In the genomic region with DNA sequence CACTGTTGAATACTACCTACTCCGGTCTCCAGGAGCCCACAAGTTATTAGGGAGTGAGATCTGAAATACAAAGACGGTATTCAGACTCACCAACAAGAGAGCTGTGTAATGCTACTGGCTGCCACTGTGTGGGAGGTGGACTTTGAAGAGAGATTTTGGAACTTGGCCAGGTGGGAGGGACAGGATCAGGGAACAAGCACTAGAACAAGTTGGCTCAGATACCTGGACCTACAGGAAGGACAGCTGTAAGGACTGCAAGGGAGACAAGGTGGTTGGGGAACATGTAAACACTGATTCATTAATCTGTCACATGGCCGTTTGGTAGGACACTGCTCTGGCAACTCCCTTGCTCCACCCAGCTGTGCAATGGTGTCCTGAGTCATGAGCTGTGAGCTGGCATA, we compare ENCODE assay signal across 9 mouse cellular contexts. TPM values are rescaled to one million over a fixed set of nuclear protein-coding genes. Genes with fewer than 3 reads are reported as not detected.
DNase-seq lines count a peak whose midpoint lies in the region; ATAC-seq lines count a peak whose summit lies in the region.
"Had no signal": no experiment of that assay in that cellular context is flagged by ENCODE, and none has a peak within 500 bp of the region (broad histone marks: within the 10 kb centered on the region; RNA-seq: fewer than 3 reads in every experiment).

No protein-coding gene starts in this region.

- no peak overlapping the region for H3K9ac ChIP-seq in liver, embryonic 15.5 days
- H3K9ac ChIP-seq in liver, embryonic 12.5 days: no peak overlapping the region
- no peak overlapping the region for H3K9ac ChIP-seq in stomach, embryonic 15.5 days
- H3K9ac ChIP-seq: neural tube, embryonic 13.5 days had no signal

- WGBS in liver, embryonic 15.5 days (ENCODE audit: insufficient replicate concordance): 48% methylated on average over 3 of the region's 3 CpGs
- 59% methylated on average over 3 of the region's 3 CpGs for WGBS in liver, embryonic 12.5 days (ENCODE audit: insufficient replicate concordance)
- WGBS in stomach, embryonic 15.5 days: 41% methylated on average over 3 of the region's 3 CpGs

- no peaks in the 10 kb centered on the region for H3K27me3 ChIP-seq in liver, embryonic 15.5 days
- H3K27me3 ChIP-seq in liver, embryonic 12.5 days (replicated peaks): peaks cover 6% of the 10 kb centered on the region
- no peaks in the 10 kb centered on the region for H3K27me3 ChIP-seq in stomach, embryonic 15.5 days (replicated peaks)
- H3K27me3 ChIP-seq: neural tube, embryonic 13.5 days had no signal

- H3K4me3 ChIP-seq in liver, embryonic 15.5 days (replicated peaks): no peak overlapping the region
- no peak overlapping the region for H3K4me3 ChIP-seq in liver, embryonic 12.5 days
- H3K4me3 ChIP-seq in stomach, embryonic 15.5 days (replicated peaks): no peak overlapping the region
- H3K4me3 ChIP-seq: neural tube, embryonic 13.5 days had no signal

- peak; percentile 67 for DNase-seq in brain, adult 2 months (ENCODE audit: low read depth, low spot score)
- peak; percentile 68 for DNase-seq in kidney, postnatal 14 days
- no peak for DNase-seq in left cerebral cortex, postnatal 25 days (ENCODE audit: low spot score in 2 of 2)

- H3K9me3 ChIP-seq in liver, embryonic 15.5 days (replicated peaks): no peaks in the 10 kb centered on the region
- no peaks in the 10 kb centered on the region for H3K9me3 ChIP-seq in liver, embryonic 12.5 days (replicated peaks)
- no peaks in the 10 kb centered on the region for H3K9me3 ChIP-seq in stomach, embryonic 15.5 days
- H3K9me3 ChIP-seq: neural tube, embryonic 13.5 days had no signal

- H3K4me1 ChIP-seq in liver, embryonic 15.5 days (replicated peaks): 0 out of 2 replicates have a peak, but pooled peaks cover 4% of the 10 kb centered on the region
- no peaks in the 10 kb centered on the region for H3K4me1 ChIP-seq in liver, embryonic 12.5 days
- H3K4me1 ChIP-seq in stomach, embryonic 15.5 days: no peaks in the 10 kb centered on the region
- H3K4me1 ChIP-seq: neural tube, embryonic 13.5 days had no signal

- no peak overlapping the region for H3K27ac ChIP-seq in liver, embryonic 15.5 days (replicated peaks)
- H3K27ac ChIP-seq in liver, embryonic 12.5 days: no peak overlapping the region
- peak overlapping the region; percentile 68 for H3K27ac ChIP-seq in stomach, embryonic 15.5 days
- H3K27ac ChIP-seq: neural tube, embryonic 13.5 days had no signal

- intact Hi-C loops in left cerebral cortex, postnatal 25 days (cut with DNase I): no loop called here

- peak; percentile 57 for ATAC-seq in liver, embryonic 15.5 days (ENCODE audit: insufficient read depth)
- ATAC-seq in liver, embryonic 12.5 days: no peak
- ATAC-seq in stomach, embryonic 15.5 days (ENCODE audit: insufficient read depth, low FRiP score, low read depth): peak; percentile 83
- no peak for ATAC-seq in frontal cortex, adult (ENCODE audit: low TSS enrichment)
- no peak for ATAC-seq in megakaryocyte progenitor cell, adult 5-6 weeks (replicated peaks; ENCODE audit: poor library complexity)

- no peaks in the 10 kb centered on the region for H3K36me3 ChIP-seq in liver, embryonic 15.5 days (replicated peaks)
- H3K36me3 ChIP-seq in liver, embryonic 12.5 days: no peaks in the 10 kb centered on the region
- no peaks in the 10 kb centered on the region for H3K36me3 ChIP-seq in stomach, embryonic 15.5 days
- H3K36me3 ChIP-seq: neural tube, embryonic 13.5 days had no signal

- no peak overlapping the region for H3K4me2 ChIP-seq in liver, embryonic 15.5 days
- no peak overlapping the region for H3K4me2 ChIP-seq in liver, embryonic 12.5 days
- H3K4me2 ChIP-seq in stomach, embryonic 15.5 days: no peak overlapping the region
- H3K4me2 ChIP-seq: neural tube, embryonic 13.5 days had no signal

RNA-seq across cellular contexts. Expression of gene Sowahc, which starts 19.4 kb away (rescaled TPM):
- polyA plus RNA-seq in liver, embryonic 15.5 days (2015; fragmentation: Nextera tagmentation; extraction: Ambion mirVana): 2.0 and 2.5 TPM in 2 replicates
- polyA plus RNA-seq in liver, embryonic 12.5 days (2016; fragmentation: Nextera tagmentation; extraction: Ambion mirVana): 2.8 and 3.1 TPM in 2 replicates
- 13.7 and 13.9 TPM in 2 replicates for polyA plus RNA-seq in stomach, embryonic 15.5 days (2015; fragmentation: Nextera tagmentation; extraction: Ambion mirVana)
- total RNA-seq in megakaryocyte progenitor cell, adult 5-6 weeks (2015): 10.0 and 19.3 TPM in 2 replicates
- 11.5 and 19.2 TPM in 2 replicates for total RNA-seq in megakaryocyte progenitor cell, adult 5-6 weeks (2017)
- total RNA-seq in left cerebral cortex, postnatal 25 days (2021): 1 to 10 TPM; 8.6 to 8.8 TPM

RNA-seq across cellular contexts. Expression of gene Sept10, which starts 19.5 kb away (rescaled TPM):
- polyA plus RNA-seq in liver, embryonic 15.5 days (2015; fragmentation: Nextera tagmentation; extraction: Ambion mirVana): 9.4 and 11.2 TPM in 2 replicates
- 12.8 and 12.9 TPM in 2 replicates for polyA plus RNA-seq in liver, embryonic 12.5 days (2016; fragmentation: Nextera tagmentation; extraction: Ambion mirVana)
- 38.6 and 41.7 TPM in 2 replicates for polyA plus RNA-seq in stomach, embryonic 15.5 days (2015; fragmentation: Nextera tagmentation; extraction: Ambion mirVana)
- total RNA-seq in megakaryocyte progenitor cell, adult 5-6 weeks (2015): 2.5 and 5.6 TPM in 2 replicates
- 10.2 and 10.6 TPM in 2 replicates for total RNA-seq in megakaryocyte progenitor cell, adult 5-6 weeks (2017)
- 1 to 10 TPM; 6.9 to 7.6 TPM for total RNA-seq in left cerebral cortex, postnatal 25 days (2021)

Comparison
In these comparisons a context has a peak if more than half of its experiments do, and no peak if none do; other contexts are left out.
1. ATAC-seq: peak in liver, embryonic 15.5 days (single experiment) and stomach, embryonic 15.5 days (single experiment); none in liver, embryonic 12.5 days (single experiment), frontal cortex, adult (single experiment) and megakaryocyte progenitor cell, adult 5-6 weeks (single experiment).
2. DNase-seq: peak in brain, adult 2 months (single experiment) and kidney, postnatal 14 days (single experiment); none in left cerebral cortex, postnatal 25 days (0 of 2).